In genomic region chr4:124943781-124944180, GRCm38 (mm10) we compare ENCODE assay signal across 17 mouse cellular contexts. TPM values are rescaled to one million over a fixed set of nuclear protein-coding genes. Genes with fewer than 3 reads are reported as not detected.
"Had no signal": no experiment of that assay in that cellular context is flagged by ENCODE, and none has a peak within 500 bp of the region (broad histone marks: within the 10 kb centered on the region; RNA-seq: fewer than 3 reads in every experiment).

No protein-coding gene starts in this region.

- H3K9me3 ChIP-seq: lung, embryonic 15.5 days; megakaryocyte, embryonic 14.5 days; midbrain, embryonic 12.5 days; neural tube, embryonic 12.5 days; stomach, embryonic 15.5 days had no signal

- H3K9ac ChIP-seq: liver, postnatal 0 days; lung, embryonic 15.5 days; midbrain, embryonic 12.5 days; neural tube, embryonic 12.5 days; stomach, embryonic 15.5 days had no signal

- DNase-seq: liver, postnatal 0 days; lung, adult 2 months; lung, postnatal 14 days; lung, postnatal 36 days; midbrain, embryonic 14.5 days; right cerebral cortex, postnatal 14 days; thymus, adult 2 months; thymus, postnatal 25 days; thymus, postnatal 4 days had no signal

- H3K27me3 ChIP-seq: lung, embryonic 15.5 days; midbrain, embryonic 12.5 days; neural tube, embryonic 12.5 days; stomach, embryonic 15.5 days had no signal

- H3K4me3 ChIP-seq: lung, embryonic 15.5 days; megakaryocyte, embryonic 14.5 days; midbrain, embryonic 12.5 days; neural tube, embryonic 12.5 days; stomach, embryonic 15.5 days had no signal

- ATAC-seq: liver, postnatal 0 days had no signal

- H3K4me1 ChIP-seq: lung, embryonic 15.5 days; midbrain, embryonic 12.5 days; neural tube, embryonic 12.5 days; stomach, embryonic 15.5 days had no signal

- H3K4me2 ChIP-seq: lung, embryonic 15.5 days; midbrain, embryonic 12.5 days; neural tube, embryonic 12.5 days; stomach, embryonic 15.5 days had no signal

- H3K27ac ChIP-seq: lung, embryonic 15.5 days; macrophage; midbrain, embryonic 12.5 days; neural tube, embryonic 12.5 days; stomach, embryonic 15.5 days; stomach, postnatal 0 days had no signal

RNA-seq across cellular contexts. Expression of gene Rspo1, which starts 42.4 kb away (rescaled TPM):
- total RNA-seq: monocyte, adult 5-6 weeks had no signal
- polyA plus RNA-seq: macrophage had no signal
